Mouse (Mus musculus): ENCODE results near the gene Pdgfra. TPM values are rescaled to one million over a fixed set of nuclear protein-coding genes. Genes with fewer than 3 reads are reported as not detected.

Pdgfra gene
- total RNA-seq, 2 experiments from 2014 or later = 31.8 to 32.3 TPM

Small RNA genes within 50 kb of the gene (microRNA-seq; reads per million reads assigned to microRNA genes)
- 0.83 reads per million for gene Mir7025

Other genes with a start within 250 kb of the Pdgfra start
- 10 to 100 TPM; 20.5 to 23.2 TPM for gene Chic2, start 107.5 kb upstream of the Pdgfra start, total RNA-seq (2021)
- gene Gsx2, start 76.7 kb upstream of the Pdgfra start, total RNA-seq (2021) = not detected